ENCODE assay signal across 8 mouse cellular contexts in the genomic region with DNA sequence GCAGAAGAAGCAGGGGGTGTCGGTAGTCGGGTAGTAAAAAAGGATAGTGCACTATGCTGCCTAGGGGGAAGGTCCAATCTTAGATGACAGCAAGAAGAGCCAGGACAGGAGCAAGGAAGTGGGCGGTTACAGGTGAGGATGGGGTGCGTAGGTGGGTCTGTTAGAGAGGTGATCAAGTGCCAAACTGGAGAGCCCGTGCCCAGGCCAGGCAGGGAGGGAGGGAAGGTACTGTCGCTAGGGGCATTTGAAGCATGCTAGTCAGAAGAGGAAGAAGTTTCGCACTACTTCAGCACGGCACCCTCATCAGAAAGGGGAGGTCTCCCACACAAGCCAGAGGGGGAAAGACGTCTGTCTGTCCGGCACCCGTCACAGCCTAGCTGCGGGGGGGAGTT. TPM values are rescaled to one million over a fixed set of nuclear protein-coding genes. Genes with fewer than 3 reads are reported as not detected.
DNase-seq lines count a peak whose midpoint lies in the region; ATAC-seq and TF ChIP-seq lines count a peak whose summit lies in the region.

No protein-coding gene starts in this region.

- under 1% methylated on average over 12 of the region's 12 CpGs for WGBS in kidney, adult 2 months
- 6% methylated on average over 12 of the region's 12 CpGs for WGBS in hindbrain, embryonic 16.5 days
- 6% methylated on average over 12 of the region's 12 CpGs for WGBS in midbrain, embryonic 15.5 days

- peaks cover 55% of the 10 kb centered on the region for H3K4me1 ChIP-seq in kidney, adult 2 months (ENCODE audit: control insufficient read depth, insufficient read depth, low read length)
- H3K4me1 ChIP-seq in hindbrain, embryonic 16.5 days (ENCODE audit: control insufficient read depth, insufficient read depth, low read depth, low read length): peaks cover 17% of the 10 kb centered on the region
- peaks cover 36% of the 10 kb centered on the region for H3K4me1 ChIP-seq in midbrain, embryonic 15.5 days

- H3K4me3 ChIP-seq in kidney, adult 2 months (ENCODE audit: insufficient read depth, low read depth, low read length): peak overlapping the region; percentile 93
- peak overlapping the region; percentile 89 for H3K4me3 ChIP-seq in hindbrain, embryonic 16.5 days (ENCODE audit: low read length)
- peak overlapping the region; percentile 79 for H3K4me3 ChIP-seq in midbrain, embryonic 15.5 days

- TF ChIP-seq CTCF in kidney, adult 2 months (conservative IDR thresholded peaks at IDR 0.05; ENCODE audit: insufficient read depth, insufficient read length, low read depth, low read length): no peak

- peak; percentile 29; the same call in 1 of the 2 replicates for ATAC-seq in hindbrain, embryonic 16.5 days
- no peak; the same call in none of the 2 replicates for ATAC-seq in midbrain, embryonic 15.5 days (replicated peaks)

- no peak for DNase-seq in kidney, adult 2 months
- no peak for DNase-seq in kidney, adult 9 months
- peak; percentile 41 for DNase-seq in brain, adult 2 months (ENCODE audit: low read depth, low spot score)
- DNase-seq in spleen, adult 18-20 months: no peak
- DNase-seq in gastrocnemius, adult 18-20 months (ENCODE audit: low spot score): no peak
- DNase-seq in adrenal gland, postnatal 36 days: no peak

- H3K9ac ChIP-seq in hindbrain, embryonic 16.5 days (ENCODE audit: low read depth, low read length): peak overlapping the region; percentile 97
- peak overlapping the region; percentile 94 for H3K9ac ChIP-seq in midbrain, embryonic 15.5 days

- peak overlapping the region; percentile 91 for H3K4me2 ChIP-seq in hindbrain, embryonic 16.5 days (ENCODE audit: low read length)
- peak overlapping the region; percentile 78 for H3K4me2 ChIP-seq in midbrain, embryonic 15.5 days

- no peaks in the 10 kb centered on the region for H3K27me3 ChIP-seq in kidney, adult 2 months (replicated peaks; ENCODE audit: control insufficient read depth, insufficient read depth, low read length)
- H3K27me3 ChIP-seq in hindbrain, embryonic 16.5 days (replicated peaks; ENCODE audit: control insufficient read depth, insufficient read depth, low read length): 0 out of 2 replicates have a peak, but pooled peaks cover 2% of the 10 kb centered on the region
- H3K27me3 ChIP-seq in midbrain, embryonic 15.5 days (replicated peaks): no peaks in the 10 kb centered on the region; the same call in 1 of the 2 replicates

- no peaks in the 10 kb centered on the region for H3K36me3 ChIP-seq in kidney, adult 2 months (ENCODE audit: control insufficient read depth, insufficient read depth, low read length)
- peaks cover 2% of the 10 kb centered on the region; the same call in 1 of the 2 replicates for H3K36me3 ChIP-seq in hindbrain, embryonic 16.5 days (ENCODE audit: control insufficient read depth, insufficient read depth, low read length)
- H3K36me3 ChIP-seq in midbrain, embryonic 15.5 days (replicated peaks): no peaks in the 10 kb centered on the region

- no peak for TF ChIP-seq POLR2A in kidney, adult 2 months (IDR thresholded peaks at IDR 0.05; ENCODE audit: low read depth, low read length)

- H3K27ac ChIP-seq in kidney, adult 2 months (ENCODE audit: insufficient read depth, low read depth, low read length): peak overlapping the region; percentile 84
- H3K27ac ChIP-seq in hindbrain, embryonic 16.5 days (ENCODE audit: low read depth, low read length): peak overlapping the region; percentile 76
- H3K27ac ChIP-seq in midbrain, embryonic 15.5 days: peak overlapping the region; percentile 70

- no peaks in the 10 kb centered on the region for H3K9me3 ChIP-seq in hindbrain, embryonic 16.5 days (ENCODE audit: control insufficient read depth, low read length)
- H3K9me3 ChIP-seq in midbrain, embryonic 15.5 days: no peaks in the 10 kb centered on the region

RNA-seq across cellular contexts. Expression of a gene that starts 0.4 kb away (rescaled TPM):
- polyA plus RNA-seq in kidney, adult 2 months (2012; rRNA removed): 42.6 and 53.0 TPM in 2 replicates
- 25.7 and 29.1 TPM in 2 replicates for polyA plus RNA-seq in hindbrain, embryonic 16.5 days (2015; fragmentation: Nextera tagmentation; extraction: Ambion mirVana)
- polyA plus RNA-seq in midbrain, embryonic 15.5 days (2015; fragmentation: Nextera tagmentation; extraction: Ambion mirVana): 30.6 and 35.1 TPM in 2 replicates
- total RNA-seq in gastrocnemius, adult 18-20 months (2021): 10 to 100 TPM; 10.7 to 11.9 TPM
- 10 to 100 TPM; 34.9 to 38.0 TPM for total RNA-seq in adrenal gland, postnatal 36 days (2021)

RNA-seq across cellular contexts. Expression of a gene that starts 9.6 kb away (rescaled TPM):
- polyA plus RNA-seq in kidney, adult 2 months (2012; rRNA removed): 22.8 and 24.2 TPM in 2 replicates
- polyA plus RNA-seq in hindbrain, embryonic 16.5 days (2015; fragmentation: Nextera tagmentation; extraction: Ambion mirVana): 4.4 and 7.0 TPM in 2 replicates
- polyA plus RNA-seq in midbrain, embryonic 15.5 days (2015; fragmentation: Nextera tagmentation; extraction: Ambion mirVana): 4.2 and 4.3 TPM in 2 replicates
- 1 to 10 TPM; 6.6 to 6.9 TPM for total RNA-seq in gastrocnemius, adult 18-20 months (2021)
- total RNA-seq in adrenal gland, postnatal 36 days (2021): 10 to 100 TPM; 21.6 to 22.7 TPM

RNA-seq across cellular contexts. Expression of a gene that starts 16.5 kb away (rescaled TPM):
- polyA plus RNA-seq in kidney, adult 2 months (2012; rRNA removed): 360 and 363 TPM in 2 replicates
- polyA plus RNA-seq in hindbrain, embryonic 16.5 days (2015; fragmentation: Nextera tagmentation; extraction: Ambion mirVana): 7.1 and 8.1 TPM in 2 replicates
- polyA plus RNA-seq in midbrain, embryonic 15.5 days (2015; fragmentation: Nextera tagmentation; extraction: Ambion mirVana): 5.1 and 6.7 TPM in 2 replicates
- total RNA-seq in gastrocnemius, adult 18-20 months (2021): 10 to 100 TPM; 15.8 to 17.1 TPM
- 100 to 1,000 TPM; 122 to 138 TPM for total RNA-seq in adrenal gland, postnatal 36 days (2021)

RNA-seq across cellular contexts. Expression of a gene that starts 58.2 kb away (rescaled TPM):
- polyA plus RNA-seq in kidney, adult 2 months (2012; rRNA removed): 10.5 and 12.3 TPM in 2 replicates
- 6.5 and 8.7 TPM in 2 replicates for polyA plus RNA-seq in hindbrain, embryonic 16.5 days (2015; fragmentation: Nextera tagmentation; extraction: Ambion mirVana)
- 6.6 and 8.2 TPM in 2 replicates for polyA plus RNA-seq in midbrain, embryonic 15.5 days (2015; fragmentation: Nextera tagmentation; extraction: Ambion mirVana)
- 1 to 10 TPM; 3.5 to 4.1 TPM for total RNA-seq in gastrocnemius, adult 18-20 months (2021)
- total RNA-seq in adrenal gland, postnatal 36 days (2021): 10 to 100 TPM; 10.3 to 20.7 TPM

Comparison
In these comparisons a context has a peak if more than half of its experiments do, and no peak if none do; other contexts are left out.
1. RNA of a gene that starts 16.5 kb away (polyA plus RNA-seq): 360 to 363 TPM in kidney, adult 2 months; 7.1 to 8.1 TPM in hindbrain, embryonic 16.5 days and 5.1 to 6.7 TPM in midbrain, embryonic 15.5 days; every median in the first group is over 10 times any median in the second.
2. Peak in every context shown above with its lines, with median percentiles within 50 percentile points of each other: H3K27ac ChIP-seq and H3K4me3 ChIP-seq.